Mouse (Mus musculus) cerebellum, adult 8-10 months (tissue): ENCODE results near the gene Gng7.
"Not testable (repeated sequence)": the region's sequence is repeated elsewhere in the genome, so short reads cannot be mapped to it uniquely, and the experiment has no call there.

Experiments
- DNase-seq: peaks from one replicate; pipeline ENCODE4 v3.0.0; 2022

Gene Gng7

GRCm38 (mm10) chr10:81014393-81015384 lies at the start of gene Gng7:
Gng7 (minus strand) TSS chr10:81014945.
- DNase-seq: peak; percentile 99

GRCm38 (mm10) chr10:81064519-81064918 lies 49.8 kb upstream of the Gng7 start:
- DNase-seq: not testable (repeated sequence)

GRCm38 (mm10) chr10:81062710-81063109 lies 48.0 kb upstream of the Gng7 start:
- no peak for DNase-seq

- DNase-seq: peak; percentile 99
Observed at GRCm38 (mm10) chr10:81059603-81060543, 45.1 kb upstream of the Gng7 start, which contains the start of gene Sgta. Sgta (minus strand) TSS chr10:81060181.

- DNase-seq: no peak
Observed at GRCm38 (mm10) chr10:81058896-81059295, 44.2 kb upstream of the Gng7 start.

GRCm38 (mm10) chr10:81057406-81058130 lies 42.8 kb upstream of the Gng7 start:
- no peak for DNase-seq

GRCm38 (mm10) chr10:81055802-81056340 lies 41.1 kb upstream of the Gng7 start:
- not testable (repeated sequence) for DNase-seq

- no peak for DNase-seq
Observed at GRCm38 (mm10) chr10:81055169-81055568, 40.4 kb upstream of the Gng7 start.

- no peak for DNase-seq
Observed at GRCm38 (mm10) chr10:81052577-81052976, 37.8 kb upstream of the Gng7 start.

- DNase-seq: no peak
Observed at GRCm38 (mm10) chr10:81051133-81051532, 36.4 kb upstream of the Gng7 start.

GRCm38 (mm10) chr10:81050645-81051044 lies 35.9 kb upstream of the Gng7 start:
- DNase-seq: no peak

GRCm38 (mm10) chr10:81045246-81045645 lies 30.5 kb upstream of the Gng7 start:
- not testable (repeated sequence) for DNase-seq

GRCm38 (mm10) chr10:81041458-81042175 lies 26.9 kb upstream of the Gng7 start:
- DNase-seq: peak; percentile 80

- peak; percentile 100 for DNase-seq
Observed at GRCm38 (mm10) chr10:81036988-81037580, 22.3 kb upstream of the Gng7 start, which contains the start of gene Slc39a3. Slc39a3 (minus strand) TSS chr10:81037426.

- no peak for DNase-seq
Observed at GRCm38 (mm10) chr10:81036251-81036650, 21.5 kb upstream of the Gng7 start.

- DNase-seq: no peak
Observed at GRCm38 (mm10) chr10:81033586-81033985, 18.8 kb upstream of the Gng7 start.

- DNase-seq: no peak
Observed at GRCm38 (mm10) chr10:81029031-81029430, 14.3 kb upstream of the Gng7 start.

GRCm38 (mm10) chr10:81028219-81028618 lies 13.5 kb upstream of the Gng7 start:
- DNase-seq: no peak

GRCm38 (mm10) chr10:81027331-81027730 lies 12.6 kb upstream of the Gng7 start:
- peak; percentile 81 for DNase-seq

- DNase-seq: no peak
Observed at GRCm38 (mm10) chr10:81026857-81027256, 12.1 kb upstream of the Gng7 start.
